Mouse (Mus musculus) left cerebral cortex, postnatal 25 days (tissue): ENCODE results near the gene Akt1s1. TPM values are rescaled to one million over a fixed set of nuclear protein-coding genes. Genes with fewer than 3 reads are reported as not detected.
A peak's percentile ranks its signal among the peaks of the same experiment; 100 is the strongest.

Source experiments
- DNase-seq, 2 experiments: peaks; one replicate each; pipeline ENCODE4 v3.0.0; 2022; ENCODE audit warnings: low spot score in 2 of 2, mixed read lengths in 1 of 2
- intact Hi-C: fragments of 180-260 bp; cut with DNase I; formaldehyde crosslinking; loops from one replicate; pipeline ENCODE4 v1.15.1; 2025
- microRNA-seq, 2 experiments: library from miRNA; unstranded; fragments of <30 nt; microRNA quantifications; one replicate each; pipeline ENCODE4 v1.2.0; 2022
- total RNA-seq, 2 experiments: library from RNA; stranded (reverse); gene quantifications; 2 replicates each; pipeline ENCODE4 v1.2.3; 2021

The Akt1s1 gene
- total RNA-seq, 2 experiments from 2014 or later = 78.5 to 79.1 TPM

DNA sequence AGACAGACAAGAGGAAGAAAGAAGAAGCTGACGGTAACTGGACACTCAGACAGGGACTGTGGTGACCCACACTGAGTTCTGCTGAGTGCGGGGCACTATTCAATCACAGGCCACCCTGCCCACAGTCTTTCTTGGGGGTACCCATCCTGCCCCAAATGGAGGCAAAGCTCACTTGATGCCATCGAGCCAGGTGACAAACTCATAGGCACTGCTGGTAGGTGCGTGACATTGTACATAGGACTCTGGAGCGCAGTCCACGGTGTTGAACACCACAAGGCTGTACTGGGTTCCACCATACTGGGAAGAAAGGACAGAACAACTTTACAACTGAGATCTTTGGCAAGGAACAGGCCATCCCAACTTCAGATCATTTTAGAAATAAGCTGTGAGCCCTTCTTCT is 42.8 kb downstream of the Akt1s1 start:
- intact Hi-C loops = loop anchor here (1.0 kb wide), 1 partner anchor 21 kb away; no protein-coding TSS in a partner anchor

DNA sequence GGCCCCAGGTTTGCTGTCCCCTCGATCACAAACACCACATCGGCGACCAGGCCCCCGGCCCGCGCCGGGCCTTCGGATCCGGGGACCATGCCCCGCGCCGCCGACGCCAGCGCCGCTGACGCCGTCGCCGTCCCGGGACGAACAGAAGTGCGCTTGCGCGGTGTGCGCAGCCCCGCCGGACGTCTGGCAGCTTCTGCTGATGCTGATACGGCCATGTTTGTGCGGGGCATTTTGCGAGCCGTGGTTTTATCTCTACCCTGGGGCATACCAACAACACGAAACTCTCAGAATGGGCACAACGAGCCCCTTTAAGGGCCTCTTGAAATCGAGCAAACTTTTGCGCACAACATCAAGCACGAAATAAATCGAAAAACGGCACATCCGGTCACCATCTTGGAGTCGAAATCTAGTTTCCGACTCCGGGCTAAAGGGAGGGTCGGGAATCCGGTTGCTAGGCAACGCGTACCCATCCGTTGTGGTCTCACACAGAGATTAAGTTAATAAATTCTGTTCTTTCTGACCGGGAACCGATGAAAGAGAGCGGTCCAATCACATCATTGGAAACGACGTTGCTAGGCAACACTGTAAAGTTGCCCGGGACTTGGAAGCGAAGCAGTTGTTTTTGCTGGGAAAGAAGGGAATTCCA is 43.6 kb downstream of the Akt1s1 start, which contains the start of gene Med25:
TSS of gene Med25 (minus strand) at position 437 of the 646 bp plus-strand sequence.
- intact Hi-C loops = loop anchor here (1.0 kb wide), 1 partner anchor 22 kb away; no protein-coding TSS in a partner anchor
- peak; percentile 97 to 98 for DNase-seq

More for the DNA sequence above, 42.8 kb downstream of the Akt1s1 start:
- no peak for DNase-seq

DNA sequence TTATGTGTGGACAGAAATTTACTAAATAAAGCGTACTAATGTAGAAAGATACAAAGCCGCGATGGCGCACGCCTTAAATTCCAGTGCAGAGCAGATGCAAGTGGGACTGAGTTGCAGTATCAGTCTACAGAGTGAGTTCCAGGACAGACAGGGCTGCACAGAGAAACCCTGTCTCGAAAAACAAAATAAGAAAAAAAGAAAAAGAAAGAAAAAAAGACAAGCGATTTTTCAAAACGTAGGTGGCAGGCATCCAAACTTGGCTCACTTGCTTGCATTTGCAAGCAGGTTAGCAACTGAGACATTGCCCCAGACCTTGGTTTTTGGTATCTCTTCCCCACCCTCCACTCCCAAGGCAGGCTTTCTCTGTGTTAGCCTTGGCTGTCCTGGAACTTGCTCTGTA is 44.4 kb downstream of the Akt1s1 start:
- intact Hi-C loops = no loop called here
- peak in 1 of 2 experiments; percentile 52 for DNase-seq

DNA sequence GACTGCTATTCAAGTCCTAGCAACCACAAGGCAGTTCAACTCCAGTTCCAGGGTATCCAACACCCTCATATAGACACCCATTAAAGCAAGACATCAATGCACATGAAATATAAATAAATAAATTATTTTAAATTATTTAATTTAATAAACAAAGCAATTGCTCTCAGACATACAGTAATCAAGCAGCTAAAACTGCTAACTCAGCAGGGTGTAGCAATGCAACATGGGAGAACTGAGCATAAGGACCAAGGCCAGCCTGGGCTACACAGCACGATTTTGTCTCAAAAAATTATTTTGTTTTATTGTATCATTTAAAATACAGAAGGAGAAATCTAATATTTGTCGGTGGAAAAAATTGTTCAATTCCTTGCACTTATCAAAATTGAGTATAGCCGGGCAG is 45.4 kb downstream of the Akt1s1 start:
- intact Hi-C loops = no loop called here

DNA sequence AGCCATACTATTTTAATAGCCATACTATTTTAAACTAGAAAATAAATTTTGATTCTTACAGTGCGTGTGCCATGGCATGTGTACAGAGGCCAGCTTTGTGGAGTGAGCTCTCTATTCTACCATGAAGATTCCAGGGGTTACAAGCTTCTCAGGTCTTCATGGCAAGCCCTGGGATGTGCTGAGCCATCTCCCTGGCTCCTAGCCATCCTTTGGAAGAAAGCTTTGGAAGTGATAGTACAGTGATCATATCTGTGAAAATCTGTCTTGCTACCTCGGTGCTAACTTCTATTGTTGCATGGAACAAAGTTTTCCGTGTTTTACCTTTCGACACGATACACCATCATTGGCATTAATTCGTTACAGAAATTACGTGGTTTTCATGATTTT is 46.4 kb downstream of the Akt1s1 start:
- no peak for DNase-seq
- intact Hi-C loops = loop anchor here (1.0 kb wide), 1 partner anchor 26 kb away; the partner anchor contains the start of gene Ptov1

More for the DNA sequence above, 45.4 kb downstream of the Akt1s1 start:
- DNase-seq = no peak

DNA sequence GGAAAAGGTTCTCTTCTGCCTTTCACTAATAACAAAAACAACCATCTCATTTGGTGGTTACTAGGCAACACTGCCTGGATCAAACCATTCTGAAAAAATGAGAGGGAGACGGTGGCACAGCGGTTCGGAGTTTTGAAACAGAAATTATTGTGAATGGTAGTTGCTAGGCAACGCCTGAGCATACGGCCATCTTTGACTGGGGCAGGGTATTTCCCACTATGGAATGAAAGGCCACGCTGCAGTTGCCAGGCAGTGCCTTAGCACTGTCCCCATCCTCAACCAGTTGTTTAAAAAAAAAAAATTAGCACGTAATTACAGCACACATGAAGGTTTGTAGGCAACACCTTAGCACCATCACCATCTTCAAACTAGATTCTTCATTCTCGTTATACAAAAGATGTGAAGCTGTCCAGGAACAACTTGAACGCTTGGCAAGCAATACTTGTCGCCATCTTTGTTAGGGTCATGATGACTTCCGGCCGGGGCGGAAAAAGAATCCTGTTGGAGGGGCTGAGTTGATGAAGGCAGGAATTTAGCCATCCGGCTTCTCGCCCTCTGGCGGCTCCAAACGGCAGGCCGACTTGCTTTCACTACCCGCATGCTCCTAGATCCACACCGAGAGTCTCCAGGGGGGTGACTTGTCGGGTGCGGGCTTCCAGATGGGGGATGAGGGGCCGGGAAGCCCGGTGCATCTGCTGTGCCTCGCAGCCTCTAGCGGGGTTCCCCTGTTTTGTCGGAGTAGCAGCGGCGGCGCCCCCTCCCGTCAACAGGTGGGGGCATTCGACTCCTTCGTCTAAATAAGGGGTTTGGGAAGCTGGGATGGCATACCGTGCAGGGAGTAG is 47.0 kb downstream of the Akt1s1 start, which contains the start of gene Fuz:
TSS of gene Fuz (plus strand) at position 487 of the 842 bp plus-strand sequence.
- peak; percentile 91 to 97 for DNase-seq
- intact Hi-C loops = loop anchor here (1.0 kb wide), 1 partner anchor 27 kb away; the partner anchor contains the start of gene Ptov1

DNA sequence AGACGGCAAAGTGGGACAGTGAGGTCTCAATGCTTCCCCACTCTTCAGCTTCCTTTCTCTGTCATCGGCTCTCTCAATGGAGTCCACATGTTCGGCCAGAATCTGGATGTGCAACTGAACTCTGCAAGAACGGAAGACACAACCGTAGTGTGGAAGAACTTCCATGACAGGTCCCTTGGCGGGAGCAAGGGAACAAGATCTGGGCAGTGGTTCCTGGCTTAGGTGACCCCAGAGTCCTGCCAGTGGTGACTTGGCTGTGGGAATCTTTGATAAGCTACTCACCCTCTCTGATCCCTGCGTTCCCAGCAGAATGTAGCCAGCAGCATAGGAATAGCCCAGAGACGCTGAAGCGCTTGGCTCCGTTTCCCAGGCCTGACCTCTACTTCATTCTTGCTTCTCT is 47.7 kb downstream of the Akt1s1 start:
- intact Hi-C loops = no loop called here
- no peak for DNase-seq

DNA sequence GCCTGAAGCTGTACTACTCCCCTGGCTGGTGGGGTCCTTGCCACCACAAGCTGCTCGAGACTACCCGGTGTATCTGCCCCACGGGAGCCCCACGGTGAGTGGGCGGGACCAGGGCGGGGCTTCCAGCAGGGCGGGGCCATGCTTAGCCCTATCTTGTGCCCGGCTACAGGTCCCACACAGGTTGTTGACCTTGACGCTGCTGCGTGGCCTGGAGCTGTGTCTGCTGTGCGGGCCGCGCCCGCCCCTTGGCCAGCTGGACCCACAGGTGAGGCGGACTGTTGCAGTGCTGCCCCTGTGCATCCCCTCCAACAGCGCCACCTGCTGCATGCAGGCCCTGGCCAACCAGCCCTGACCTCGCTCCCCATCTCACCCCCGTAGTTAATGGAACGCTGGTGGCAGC is 49.8 kb downstream of the Akt1s1 start:
- intact Hi-C loops = no loop called here
- no peak for DNase-seq

DNA sequence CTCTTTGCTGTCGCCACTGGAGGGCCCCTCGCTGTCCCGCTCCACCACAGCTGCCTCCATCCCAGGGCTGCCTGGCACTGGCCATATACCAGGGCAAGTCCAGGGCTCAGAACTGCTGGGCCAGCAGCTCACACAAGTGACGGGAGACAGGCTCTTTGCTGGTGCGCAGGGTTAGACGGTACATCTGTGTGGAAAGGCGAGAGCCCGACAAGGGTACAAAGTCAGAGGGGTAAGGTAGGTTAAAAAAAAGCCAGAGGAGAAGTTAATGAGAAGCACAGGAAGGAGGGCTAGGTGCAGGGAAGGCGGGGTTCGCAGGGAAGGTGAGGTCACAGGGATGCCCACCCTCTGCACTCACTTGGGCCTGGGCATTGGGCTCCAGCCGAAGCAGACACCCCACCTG is 51.8 kb downstream of the Akt1s1 start:
- intact Hi-C loops = no loop called here
- DNase-seq = no peak

DNA sequence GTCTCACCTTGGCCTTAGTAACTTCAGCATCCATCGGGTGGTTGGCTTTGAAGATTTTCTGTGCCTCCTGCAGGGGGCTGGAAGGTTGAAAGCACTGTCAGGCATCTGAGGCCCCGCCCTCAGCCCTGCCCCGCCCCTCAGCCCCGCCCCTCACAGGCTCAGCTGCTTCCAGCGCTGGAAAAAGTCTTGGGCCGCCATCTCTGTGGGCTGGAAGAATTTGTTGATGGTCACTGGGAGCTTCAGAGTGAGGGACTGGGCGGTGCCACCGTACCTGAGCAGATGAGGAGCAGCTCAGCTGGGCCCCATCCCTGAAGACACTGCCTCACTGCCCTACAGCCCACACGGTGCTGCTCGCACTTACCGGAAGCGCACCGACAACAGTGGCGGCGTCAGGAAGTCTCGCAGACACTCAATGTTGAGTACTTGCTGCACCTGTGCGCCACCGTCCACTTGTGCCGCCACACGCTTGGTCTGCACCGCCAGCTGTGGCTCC is 52.5 kb downstream of the Akt1s1 start:
- DNase-seq = no peak
- intact Hi-C loops = no loop called here

Small RNA genes lying within 50 kb of the gene (microRNA-seq; reads per million reads assigned to microRNA genes)
- 0 reads per million in 2 experiments for gene Mir707

Other genes with a start within 250 kb of the Akt1s1 start
- gene Myh14, start 178.1 kb upstream of the Akt1s1 start, total RNA-seq = 10 to 100 TPM; 15.4 to 20.6 TPM
- not detected for gene Izumo2, start 140.2 kb upstream of the Akt1s1 start, total RNA-seq
- 10 to 100 TPM; 26.0 to 29.4 TPM for gene Vrk3, start 100.6 kb upstream of the Akt1s1 start, total RNA-seq
- gene Zfp473, start 97.9 kb upstream of the Akt1s1 start, total RNA-seq = under 1 TPM; 0.41 to 0.78 TPM
- gene Nup62, start 32.9 kb upstream of the Akt1s1 start, total RNA-seq = 10 to 100 TPM; 27.3 to 30.4 TPM
- gene Il4i1, start 32.6 kb upstream of the Akt1s1 start, total RNA-seq = 1 to 10 TPM; 1.9 to 2.4 TPM
- gene Atf5, start 32.3 kb upstream of the Akt1s1 start, total RNA-seq = 10 to 100 TPM; 23.3 to 25.5 TPM
- gene Tbc1d17, start 88 bp downstream of the Akt1s1 start, total RNA-seq = 10 to 100 TPM; 61.6 to 72.9 TPM
- gene Pnkp, start 8.1 kb downstream of the Akt1s1 start, total RNA-seq = 10 to 100 TPM; 26.4 to 27.3 TPM
- gene Ptov1, start 20.8 kb downstream of the Akt1s1 start, total RNA-seq = 100 to 1,000 TPM; 286 to 287 TPM
- gene Med25, start 43.7 kb downstream of the Akt1s1 start, total RNA-seq = 10 to 100 TPM; 88.8 to 89.5 TPM
- 10 to 100 TPM; 20.7 to 25.5 TPM for gene Fuz, start 47.1 kb downstream of the Akt1s1 start, total RNA-seq
- gene Ap2a1, start 80.5 kb downstream of the Akt1s1 start, total RNA-seq = 100 to 1,000 TPM; 325 to 334 TPM
- 1 to 10 TPM; 1.6 to 3.6 TPM for gene Tsks, start 94.2 kb downstream of the Akt1s1 start, total RNA-seq
- gene Cpt1c, start 125.9 kb downstream of the Akt1s1 start, total RNA-seq = 10 to 100 TPM; 89.3 to 95.9 TPM
- 100 to 1,000 TPM; 140 to 163 TPM for gene Prmt1, start 137.6 kb downstream of the Akt1s1 start, total RNA-seq
- gene Irf3, start 148.7 kb downstream of the Akt1s1 start, total RNA-seq = 10 to 100 TPM; 31.4 to 42.7 TPM
- 1 to 10 TPM; 2.7 TPM for gene Bcl2l12, start 149.7 kb downstream of the Akt1s1 start, total RNA-seq
- 100 to 1,000 TPM; 161 to 163 TPM for gene Scaf1, start 167.4 kb downstream of the Akt1s1 start, total RNA-seq
- gene Rras, start 169.0 kb downstream of the Akt1s1 start, total RNA-seq = 10 to 100 TPM; 12.0 to 13.8 TPM
- 10 to 100 TPM; 59.1 to 65.5 TPM for gene Prr12, start 203.9 kb downstream of the Akt1s1 start, total RNA-seq
- 10 to 100 TPM; 48.5 to 53.0 TPM for gene Nosip, start 213.4 kb downstream of the Akt1s1 start, total RNA-seq
- 1 to 10 TPM; 7.3 to 7.6 TPM for gene Prrg2, start 213.7 kb downstream of the Akt1s1 start, total RNA-seq
- 1 to 10 TPM; 5.3 to 6.0 TPM for gene Rcn3, start 243.2 kb downstream of the Akt1s1 start, total RNA-seq